Mouse (Mus musculus) NIH3T3 (cell line): ENCODE results near the gene Gon7.
A peak's percentile ranks its signal among the peaks of the same experiment; 100 is the strongest.

Experiments used
- DNase-seq: peaks from one replicate; pipeline ENCODE4 v3.0.0-alpha.2; 2012; ENCODE audit warnings: low read depth

Gon7 gene

GRCm38 (mm10) chr12:102743036-102743588 lies 14.5 kb downstream of the Gon7 start:
- DNase-seq, result no peak

- DNase-seq, result no peak
Observed at GRCm38 (mm10) chr12:102742056-102742455, 15.5 kb downstream of the Gon7 start.

GRCm38 (mm10) chr12:102740285-102740684 lies 17.3 kb downstream of the Gon7 start:
- peak; percentile 57 for DNase-seq

GRCm38 (mm10) chr12:102739096-102739495 lies 18.5 kb downstream of the Gon7 start:
- DNase-seq, result no peak

GRCm38 (mm10) chr12:102733381-102733780 lies 24.2 kb downstream of the Gon7 start:
- DNase-seq, result peak; percentile 84

GRCm38 (mm10) chr12:102730798-102731619 lies 26.6 kb downstream of the Gon7 start:
- DNase-seq, result no peak

GRCm38 (mm10) chr12:102729855-102730797 lies 27.5 kb downstream of the Gon7 start:
- DNase-seq, result no peak

GRCm38 (mm10) chr12:102725761-102726175 lies 31.8 kb downstream of the Gon7 start:
- no peak for DNase-seq

GRCm38 (mm10) chr12:102725146-102725545 lies 32.5 kb downstream of the Gon7 start:
- no peak for DNase-seq

GRCm38 (mm10) chr12:102723861-102724260 lies 33.7 kb downstream of the Gon7 start:
- no peak for DNase-seq

GRCm38 (mm10) chr12:102722966-102723365 lies 34.6 kb downstream of the Gon7 start:
- no peak for DNase-seq

- DNase-seq, result no peak
Observed at GRCm38 (mm10) chr12:102722451-102722850, 35.2 kb downstream of the Gon7 start.

GRCm38 (mm10) chr12:102719552-102720315 lies 37.9 kb downstream of the Gon7 start:
- peak; percentile 76 for DNase-seq

GRCm38 (mm10) chr12:102714654-102715395 lies 42.8 kb downstream of the Gon7 start:
- DNase-seq, result no peak

GRCm38 (mm10) chr12:102714116-102714515 lies 43.5 kb downstream of the Gon7 start:
- no peak for DNase-seq

- no peak for DNase-seq
Observed at GRCm38 (mm10) chr12:102713153-102713865, 44.3 kb downstream of the Gon7 start.

- no peak for DNase-seq
Observed at GRCm38 (mm10) chr12:102710851-102711375, 46.7 kb downstream of the Gon7 start.

GRCm38 (mm10) chr12:102709896-102710295 lies 47.7 kb downstream of the Gon7 start:
- no peak for DNase-seq

- peak; percentile 25 for DNase-seq
Observed at GRCm38 (mm10) chr12:102708220-102708619, 49.4 kb downstream of the Gon7 start.
